Mouse (Mus musculus) lung, postnatal 0 days (tissue): ENCODE results near the gene Nup85.

Experiments used
- CTCF ChIP-seq: IDR thresholded peaks from 2 replicates; pipeline ENCODE4 v1.5.1; 2016; ENCODE audit warnings: antibody characterized with exemption, mild to moderate bottlenecking
- EP300 ChIP-seq: IDR thresholded peaks from 2 replicates; pipeline ENCODE4 v1.6.1; 2016; ENCODE audit warnings: antibody characterized with exemption, mild to moderate bottlenecking, control low read depth

GRCm38 (mm10) chr11:115632247-115632646 is 68.0 kb downstream of the Nup85 start:
- TF ChIP-seq CTCF = no peak
- no peak for TF ChIP-seq EP300
